Mouse (Mus musculus) heart, adult 2 months (tissue): ENCODE data around the gene Zkscan6. TPM values are rescaled to one million over a fixed set of nuclear protein-coding genes. Genes with fewer than 3 reads are reported as not detected.

ENCODE experiments used
- DNase-seq, 2 experiments: peaks; one replicate each; pipeline ENCODE4 v3.0.0; 2021
- H3K27ac ChIP-seq: fragments of 200-600 bp; 2 replicates; pipeline ENCODE4 v1.8.1; 2022
- H3K27me3 ChIP-seq: fragments of 200-500 bp; 2 replicates; pipeline ENCODE4 v1.6.1; 2012; ENCODE audit warnings: mild to moderate bottlenecking, low read length, inconsistent platforms, mixed read lengths; ENCODE audit not compliant: control insufficient read depth, insufficient read depth
- H3K36me3 ChIP-seq: fragments of 200-500 bp; 2 replicates; pipeline ENCODE4 v1.6.1; 2012; ENCODE audit warnings: low read length, inconsistent platforms; ENCODE audit not compliant: control insufficient read depth, insufficient read depth
- H3K4me1 ChIP-seq: fragments of 200-500 bp; 2 replicates; pipeline ENCODE4 v1.6.1; 2011; ENCODE audit warnings: low read length; ENCODE audit not compliant: control insufficient read depth, insufficient read depth
- H3K4me3 ChIP-seq: fragments of 200-600 bp; 2 replicates; pipeline ENCODE4 v1.8.1; 2022
- H3K79me2 ChIP-seq: fragments of 200-500 bp; replicated peaks from 2 replicates; pipeline ENCODE4 v1.6.1; 2012; ENCODE audit warnings: mild to moderate bottlenecking, inconsistent platforms, low read length, moderate library complexity, mixed read lengths; ENCODE audit not compliant: control insufficient read depth, insufficient read depth
- H3K9ac ChIP-seq: fragments of 200-500 bp; 2 replicates; pipeline ENCODE4 v1.6.1; 2012; ENCODE audit warnings: low read depth, mild to moderate bottlenecking, control low read depth, inconsistent platforms, low read length, mixed read lengths
- CTCF ChIP-seq: fragments of 200-600 bp; IDR thresholded peaks from 2 replicates; pipeline ENCODE4 v1.8.1; 2022; ENCODE audit warnings: antibody characterized with exemption, mild to moderate bottlenecking, moderate library complexity
- EP300 ChIP-seq: fragments of 200-500 bp; IDR thresholded peaks from 2 replicates; pipeline ENCODE4 v1.6.1; 2011; ENCODE audit warnings: low read depth, low read length, control low read depth; ENCODE audit not compliant: insufficient read depth
- POLR2A ChIP-seq: fragments of 200-500 bp; IDR thresholded peaks from 2 replicates; pipeline ENCODE4 v1.6.1; 2011; ENCODE audit warnings: mild to moderate bottlenecking, low read depth, low read length, control low read depth; ENCODE audit not compliant: insufficient read depth
- WGBS: fragments of 180-500 bp; shearing (Covaris S2); methylation state at CpG from one replicate; pipeline ENCODE4 v1.1.7; 2018; 5-methylcytosine and 5-hydroxymethylcytosine counted together
- intact Hi-C: fragments of 180-260 bp; cut with DNase I; formaldehyde crosslinking; loops from one replicate; pipeline ENCODE4 v1.15.1; 2025
- polyA plus RNA-seq: library from polyadenylated mRNA; depleted of rRNA; stranded (reverse); fragments of >200 nt; gene quantifications from 2 replicates; pipeline ENCODE4 v1.2.3, GENCODE M21; 2012
- total RNA-seq, 2 experiments: library from RNA; stranded (reverse); gene quantifications; 2 replicates each; pipeline ENCODE4 v1.2.3; 2021

The Zkscan6 gene
- total and polyA plus RNA-seq, 3 experiments = 2.1 to 4.4 (median 4.2) TPM

DNA sequence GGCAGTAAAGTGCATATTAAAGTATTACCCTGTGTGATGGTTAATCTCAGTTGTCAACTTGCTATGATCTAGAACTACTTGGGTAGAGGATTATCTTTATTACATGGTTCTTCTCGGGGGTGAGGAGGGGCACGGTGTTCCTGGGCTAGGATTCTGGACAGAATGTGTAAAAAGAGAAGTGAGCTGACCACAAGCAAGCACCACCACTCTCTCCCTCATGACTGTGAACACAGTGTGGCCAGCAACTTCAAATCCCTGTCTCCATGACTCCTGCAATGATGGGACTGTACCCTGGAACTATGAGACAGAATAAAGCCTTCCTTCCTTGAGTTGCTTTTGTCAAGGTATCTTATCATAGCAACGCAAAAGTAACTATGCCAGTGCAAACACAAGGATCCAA is 25.4 kb upstream of the Zkscan6 start:
- Histone ChIP-seq H3K4me3 (no peak overlapping the region), H3K4me1 (peaks cover 10% of the 10 kb centered on the region), H3K9ac (no peak overlapping the region), H3K27ac (no peak overlapping the region), H3K36me3 (peaks cover 26% of the 10 kb centered on the region), H3K27me3 (no peaks in the 10 kb centered on the region), H3K79me2 (peaks cover 10% of the 10 kb centered on the region)
- 61% methylated on average over 3 of the region's 3 CpGs for WGBS
- DNase-seq = no peak
- intact Hi-C loops = no loop called here
- TF ChIP-seq EP300 = no peak
- TF ChIP-seq CTCF = no peak
- TF ChIP-seq POLR2A = no peak

DNA sequence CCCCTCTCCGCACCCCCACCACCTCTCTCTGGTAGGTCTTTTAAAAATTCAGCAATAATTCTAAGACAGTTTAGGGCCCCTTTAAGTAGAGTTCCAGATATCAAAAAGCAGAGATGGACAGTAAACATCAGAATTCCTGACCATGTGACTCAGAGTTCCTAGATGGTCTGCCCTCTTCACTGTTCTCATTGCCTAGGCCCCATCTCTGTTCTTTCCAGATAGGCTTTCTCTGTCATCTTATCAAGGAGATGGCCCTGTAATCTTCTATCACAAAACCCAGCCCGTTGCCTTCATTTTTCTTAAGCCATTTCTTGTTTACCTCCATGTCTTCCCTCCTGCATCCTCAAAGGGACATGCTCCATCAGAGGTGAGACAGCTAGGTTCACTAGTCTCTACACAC is 20.8 kb upstream of the Zkscan6 start:
- Histone ChIP-seq H3K27ac (no peak overlapping the region), H3K79me2 (peaks cover 13% of the 10 kb centered on the region), H3K27me3 (no peaks in the 10 kb centered on the region), H3K4me1 (peaks cover 2% of the 10 kb centered on the region), H3K9ac (no peak overlapping the region), H3K36me3 (peaks cover 8% of the 10 kb centered on the region), H3K4me3 (no peak overlapping the region)
- no peak for DNase-seq
- 78% methylated on average over 2 of the region's 2 CpGs for WGBS
- no peak for TF ChIP-seq EP300
- no peak for TF ChIP-seq POLR2A
- no peak for TF ChIP-seq CTCF
- intact Hi-C loops = loop anchor here (5.0 kb wide), 2 partner anchors 44 to 59 kb away; no protein-coding TSS in a partner anchor

DNA sequence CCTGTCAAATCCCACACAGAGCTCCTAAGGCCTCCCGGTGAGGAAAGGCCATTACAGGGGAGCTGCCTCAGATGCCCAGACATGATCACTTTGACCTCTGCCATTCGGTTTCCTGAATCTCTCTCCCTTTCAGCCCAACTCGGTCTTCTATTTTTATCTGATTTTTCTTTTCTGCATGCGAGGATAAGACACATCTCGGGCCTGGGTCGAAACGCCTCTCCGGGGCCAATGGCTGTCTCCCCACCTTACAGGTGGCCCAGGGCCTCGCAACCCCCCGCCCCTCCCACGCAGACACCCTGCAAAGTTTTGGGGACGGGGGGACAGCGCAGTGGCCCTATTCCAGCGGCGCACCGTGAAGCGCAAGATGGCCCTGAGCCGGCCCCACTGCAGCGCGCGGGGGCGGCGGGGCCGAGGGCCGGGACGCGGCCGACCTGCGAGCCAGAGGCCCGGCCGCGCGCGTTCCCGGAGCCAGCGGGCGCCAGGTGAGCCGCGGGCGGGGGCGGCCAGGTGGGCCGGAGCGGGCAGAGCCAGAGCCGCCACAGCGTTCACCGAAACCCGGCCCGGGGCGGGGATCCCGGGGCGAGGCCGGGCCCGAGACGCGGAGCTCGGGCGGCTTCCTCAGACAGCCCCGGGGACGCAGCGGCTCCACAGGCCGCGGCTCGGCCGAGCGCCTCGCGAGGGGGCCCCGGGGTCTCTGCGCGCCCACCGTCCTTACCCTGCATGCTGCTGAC is 19.4 kb upstream of the Zkscan6 start:
- H3K36me3 ChIP-seq = peaks cover 8% of the 10 kb centered on the region
- 1% methylated on average over 71 of the region's 71 CpGs for WGBS
- H3K27ac ChIP-seq = peak overlapping the region; percentile 92
- intact Hi-C loops = loop anchor here (1.0 to 5.0 kb wide), 3 partner anchors 20 to 60 kb away; partner anchors contain the start of gene Zkscan6
- H3K4me3 ChIP-seq = peak overlapping the region; percentile 91
- no peaks in the 10 kb centered on the region; the same call in none of the 2 replicates for H3K4me1 ChIP-seq
- peaks cover 11% of the 10 kb centered on the region for H3K79me2 ChIP-seq
- peak overlapping the region; percentile 98 for H3K9ac ChIP-seq
- no peak for TF ChIP-seq CTCF
- no peak for TF ChIP-seq EP300
- TF ChIP-seq POLR2A = no peak
- no peak for DNase-seq
- H3K27me3 ChIP-seq = no peaks in the 10 kb centered on the region

GRCm38 (mm10) chr11:65788154-65788553 is 18.8 kb upstream of the Zkscan6 start, which contains the start of gene Map2k4:
TSS of gene Map2k4 (minus strand) at chr11:65788297.
- H3K9ac ChIP-seq = peak within 1 kb of the TSS; percentile 98
- TF ChIP-seq POLR2A = peak; percentile 74
- TF ChIP-seq CTCF = no peak
- TF ChIP-seq EP300 = no peak
- H3K4me3 ChIP-seq = peak within 1 kb of the TSS; percentile 91
- intact Hi-C loops = loop anchor here (1.0 to 5.0 kb wide), 3 partner anchors 19 to 61 kb away; partner anchors contain the start of gene Zkscan6
- H3K27me3 ChIP-seq = no peaks in the 10 kb centered on the region
- peak; percentile 95 to 98 for DNase-seq
- H3K79me2 ChIP-seq = peaks cover 11% of the 10 kb centered on the region
- WGBS = under 1% methylated on average over 36 of the region's 36 CpGs
- no peaks in the 10 kb centered on the region; the same call in none of the 2 replicates for H3K4me1 ChIP-seq
- H3K36me3 ChIP-seq = peaks cover 8% of the 10 kb centered on the region
- H3K27ac ChIP-seq = peak within 1 kb of the TSS; percentile 92

GRCm38 (mm10) chr11:65794428-65795219 is 12.4 kb upstream of the Zkscan6 start:
- no peak for DNase-seq
- WGBS = 30% methylated on average over 10 of the region's 10 CpGs
- TF ChIP-seq EP300 (no peak), POLR2A (no peak), CTCF (no peak)
- intact Hi-C loops = no loop called here
- H3K36me3 ChIP-seq = no peaks in the 10 kb centered on the region
- H3K27ac ChIP-seq = no peak overlapping the region
- H3K27me3 ChIP-seq = no peaks in the 10 kb centered on the region
- no peaks in the 10 kb centered on the region for H3K4me1 ChIP-seq
- H3K9ac ChIP-seq = no peak overlapping the region
- H3K79me2 ChIP-seq = no peaks in the 10 kb centered on the region
- H3K4me3 ChIP-seq = no peak overlapping the region
